Mouse (Mus musculus): Measurements from ENCODE around the gene Erich6.

DNA sequence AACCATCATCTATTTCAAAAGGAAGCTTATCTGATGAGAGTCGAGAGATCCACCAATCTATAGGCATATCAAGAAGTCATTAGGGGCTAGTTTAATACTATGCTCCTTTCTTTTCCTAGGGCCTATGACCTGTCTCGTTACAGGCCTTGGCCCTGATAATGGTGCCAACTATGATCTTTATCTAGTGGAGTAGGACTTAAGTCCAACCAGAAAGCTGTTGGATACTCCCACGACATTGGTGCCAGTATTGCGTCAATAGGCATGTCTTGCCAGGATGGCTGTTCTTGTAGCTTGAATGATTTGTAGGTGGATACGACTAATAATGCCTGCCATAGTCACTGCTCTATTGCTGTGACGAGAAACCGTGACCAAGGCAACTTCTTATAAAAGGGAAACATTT lies 27.0 kb upstream of the Erich6 start:
- no peak for TF ChIP-seq CTCF (IDR thresholded peaks at IDR 0.05)
- TF ChIP-seq EP300 (IDR thresholded peaks at IDR 0.05) = no peak

All from lung, postnatal 0 days (tissue).